Mouse (Mus musculus) thymus, postnatal 10 days (tissue): ENCODE measurements around the gene Brwd1.
"Not testable (repeated sequence)": the region's sequence is repeated elsewhere in the genome, so short reads cannot be mapped to it uniquely, and the experiment has no call there.

Experiments used
- DNase-seq, 2 experiments: peaks; one replicate each; pipeline ENCODE4 v3.0.0; 2021; ENCODE audit warnings: low spot score in 2 of 2

Brwd1 gene

DNA sequence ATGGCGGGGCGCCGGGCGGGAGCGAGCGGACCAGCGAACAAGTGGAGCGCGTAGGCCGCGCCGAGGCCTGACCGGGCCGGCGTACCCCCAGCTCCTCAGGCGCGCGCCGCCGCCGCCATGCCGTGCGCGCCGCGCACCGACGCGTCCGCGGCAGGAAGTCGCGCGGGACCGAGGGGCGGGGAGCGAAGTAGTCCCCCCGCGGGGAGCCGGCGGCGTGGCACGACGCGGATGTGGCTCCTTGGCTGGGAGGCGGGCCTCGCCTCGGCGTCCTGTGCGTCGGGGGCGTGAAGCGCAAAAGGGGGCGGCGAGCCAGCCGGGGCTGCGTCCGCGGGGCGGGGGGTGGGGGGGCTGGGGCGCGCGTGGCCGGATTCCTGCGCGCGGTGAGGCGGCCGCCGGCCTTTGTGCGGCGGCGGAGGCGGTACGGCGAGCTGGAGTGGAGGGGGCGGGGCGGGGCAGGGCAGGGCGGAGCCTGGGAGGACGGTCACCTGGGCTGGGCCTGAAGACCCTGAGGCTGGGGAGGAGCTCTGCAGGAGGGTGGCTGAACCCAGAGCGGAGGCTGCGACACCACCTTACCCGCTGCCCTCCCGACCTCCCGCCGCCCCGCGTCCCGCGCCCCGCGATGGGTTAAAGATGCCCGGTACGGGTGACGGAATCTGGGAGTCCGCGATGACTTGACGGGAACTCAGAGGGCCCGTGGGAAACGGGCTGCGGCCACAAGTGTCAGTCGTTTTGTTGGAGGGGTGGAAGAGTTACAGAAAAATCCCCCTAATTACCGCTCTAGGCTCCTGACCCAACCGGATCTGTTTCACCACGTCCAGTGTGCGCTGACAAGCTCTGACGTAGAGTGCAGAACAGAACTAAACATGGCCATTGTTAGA, at the start of gene Brwd1:
Brwd1 (minus strand) TSS at position 226 of the 878 bp plus-strand sequence.
- DNase-seq: peak; percentile 88

DNA sequence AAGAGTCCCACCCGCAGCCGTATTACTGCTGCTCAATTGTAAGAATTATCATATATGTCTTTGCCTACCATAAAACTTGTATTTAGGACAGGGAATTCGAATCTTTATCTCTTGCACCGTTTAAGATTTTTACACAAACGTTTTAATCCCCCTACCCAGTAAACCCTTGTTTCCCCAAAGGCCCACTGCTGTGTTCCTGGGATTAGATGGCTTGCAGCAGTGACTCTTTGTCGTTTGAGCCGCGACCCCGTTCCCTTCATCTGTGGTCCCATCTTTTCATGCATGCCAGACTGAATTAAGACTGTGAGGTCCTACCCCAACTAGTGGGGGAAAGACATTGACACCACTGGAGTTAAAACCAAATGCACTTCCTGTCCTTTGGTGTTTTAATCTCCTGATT, 46.1 kb upstream of the Brwd1 start:
- DNase-seq: no peak

DNA sequence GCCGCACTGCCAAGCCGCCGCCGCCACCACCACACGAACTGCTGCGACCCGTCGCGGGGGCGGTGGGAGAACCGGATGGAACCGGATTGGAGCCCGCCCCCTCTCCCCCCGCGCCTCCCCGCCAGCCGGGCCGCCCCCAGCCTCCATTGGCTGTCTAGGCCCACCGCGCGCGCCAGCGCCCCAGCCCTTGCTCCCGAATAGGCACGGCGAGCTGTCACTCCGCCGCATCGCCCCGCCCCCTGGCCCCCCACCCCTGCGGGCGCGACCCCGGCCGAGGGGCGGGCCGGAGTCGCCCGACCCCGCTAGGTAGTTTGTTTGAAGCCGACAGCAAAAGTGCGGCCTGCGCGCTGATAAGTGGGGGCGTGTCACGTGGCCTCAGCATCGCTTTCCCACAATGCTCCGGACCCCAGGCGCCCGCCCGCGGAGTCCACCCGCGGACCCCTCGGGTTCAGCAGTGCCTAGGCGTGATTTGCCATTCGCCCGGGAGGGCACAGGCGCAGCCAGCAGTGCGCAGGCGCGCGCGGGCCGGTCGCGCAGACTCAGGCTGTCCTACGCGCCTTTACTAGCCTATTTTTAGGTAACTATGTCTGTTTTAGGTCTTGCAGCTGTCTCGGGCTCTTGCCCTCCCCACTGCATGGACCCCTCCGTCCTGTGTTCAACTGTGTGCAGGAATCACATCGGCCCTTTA, 45.5 kb upstream of the Brwd1 start, which contains the start of gene Hmgn1:
Hmgn1 (minus strand) TSS at position 73 of the 688 bp plus-strand sequence.
- DNase-seq: peak; percentile 93 to 94

DNA sequence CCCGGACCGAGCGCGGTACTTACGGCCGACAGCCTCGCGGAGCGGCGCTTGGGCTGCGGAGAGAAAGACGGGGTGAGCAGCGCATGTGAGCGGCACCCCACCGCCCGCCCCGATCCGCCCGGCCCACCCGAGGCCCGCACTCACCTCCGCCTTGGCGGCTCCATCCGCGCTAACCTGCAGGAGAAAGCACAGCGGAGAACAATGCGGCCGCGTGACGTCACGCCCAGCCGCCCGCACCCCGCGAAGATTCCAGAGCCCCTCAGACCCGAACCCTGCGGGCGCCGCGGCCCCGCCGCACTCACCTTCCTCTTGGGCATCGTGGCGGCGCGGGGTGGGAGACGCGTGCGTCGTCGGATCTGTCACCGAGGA, 44.9 kb upstream of the Brwd1 start:
- no peak for DNase-seq

DNA sequence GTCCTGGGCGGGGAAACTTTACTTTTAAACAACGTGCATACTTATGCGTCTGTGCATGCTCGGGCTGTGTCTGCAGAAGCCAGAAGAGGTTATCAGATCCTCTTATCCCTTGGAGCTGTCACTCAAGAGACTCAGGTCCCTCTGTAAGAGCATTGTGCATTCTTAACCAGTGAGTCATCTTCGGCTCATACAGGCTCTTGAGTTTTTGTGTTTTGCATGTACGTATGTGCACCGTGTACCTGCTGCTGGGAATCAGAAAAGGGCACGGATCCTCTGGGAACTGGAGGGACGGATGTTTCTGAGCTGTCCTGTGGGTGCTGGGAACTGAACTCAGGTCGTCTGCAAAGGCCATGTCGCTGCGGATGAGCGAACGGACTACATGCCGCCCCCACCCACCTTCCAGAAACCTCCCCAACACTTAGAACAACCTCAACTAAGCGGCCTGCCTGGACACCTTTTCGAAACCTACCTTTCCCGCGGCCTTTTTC, 44.4 kb upstream of the Brwd1 start:
- DNase-seq: peak; percentile 19 to 25

DNA sequence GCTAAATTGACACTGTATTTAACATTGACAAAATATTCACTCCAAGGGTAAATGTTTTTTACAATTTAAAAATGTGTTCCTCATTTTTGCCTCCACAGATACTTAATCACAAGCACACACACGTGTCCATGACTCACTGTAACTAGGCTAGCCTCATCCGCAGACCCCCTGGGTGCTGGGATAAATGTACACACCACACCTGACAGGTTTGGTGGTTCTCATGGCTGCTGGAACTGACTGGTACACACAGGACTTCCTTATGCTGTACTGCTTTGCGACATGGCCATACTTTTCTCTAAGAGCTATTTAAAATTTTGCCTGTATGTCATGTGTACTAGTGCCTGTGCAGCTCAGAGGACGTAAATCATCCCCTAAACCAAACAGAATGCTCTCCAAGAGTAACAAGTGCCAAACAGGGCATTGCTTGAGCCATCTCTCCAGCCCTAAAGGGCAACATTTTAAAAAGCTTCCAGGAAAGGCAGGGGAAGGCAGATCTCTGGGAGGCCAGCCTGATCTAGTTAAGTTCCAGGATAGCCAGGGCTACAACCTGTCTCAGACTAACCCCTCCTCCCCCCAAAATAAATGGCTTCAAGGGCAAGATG, 37.8 kb upstream of the Brwd1 start:
- no peak for DNase-seq

DNA sequence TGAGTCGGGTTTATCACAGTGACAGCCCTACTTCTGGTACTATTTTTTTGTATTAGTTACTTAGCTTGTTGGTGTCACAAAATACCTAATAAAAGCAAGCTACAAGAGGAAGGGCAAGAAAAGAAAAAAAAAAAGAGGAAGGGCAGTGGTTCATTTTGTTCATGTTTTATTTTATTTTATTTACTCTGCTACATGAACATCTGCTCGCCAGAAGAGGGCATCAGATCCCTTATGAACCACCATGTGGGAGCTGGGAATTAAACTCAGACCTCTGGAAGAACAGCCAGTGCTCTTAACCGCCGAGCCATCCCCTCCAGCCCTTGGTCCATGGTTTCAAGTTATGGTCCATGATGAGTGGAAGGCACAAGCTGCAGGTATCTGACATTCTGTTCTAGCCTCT, 32.4 kb upstream of the Brwd1 start:
- DNase-seq: no peak

DNA sequence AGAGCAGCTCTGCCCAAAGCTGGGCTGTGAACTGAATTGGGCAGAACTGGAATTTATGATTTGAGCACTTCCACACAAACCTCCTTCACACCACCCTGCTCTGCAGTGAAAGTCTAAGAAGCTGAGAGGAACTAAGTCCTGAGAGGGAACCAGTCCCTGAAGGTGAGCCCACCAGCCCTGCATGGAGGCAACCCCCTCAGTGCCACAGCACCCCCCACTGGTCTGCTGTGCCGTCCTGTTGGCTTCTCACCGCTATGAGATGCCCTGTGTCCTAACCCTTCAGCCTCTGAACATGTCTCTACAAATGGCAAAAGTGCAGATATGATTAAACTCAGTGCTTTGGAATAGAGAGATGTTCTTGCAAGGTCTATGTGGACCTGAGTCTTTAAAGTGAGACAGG, 30.4 kb upstream of the Brwd1 start:
- no peak for DNase-seq

DNA sequence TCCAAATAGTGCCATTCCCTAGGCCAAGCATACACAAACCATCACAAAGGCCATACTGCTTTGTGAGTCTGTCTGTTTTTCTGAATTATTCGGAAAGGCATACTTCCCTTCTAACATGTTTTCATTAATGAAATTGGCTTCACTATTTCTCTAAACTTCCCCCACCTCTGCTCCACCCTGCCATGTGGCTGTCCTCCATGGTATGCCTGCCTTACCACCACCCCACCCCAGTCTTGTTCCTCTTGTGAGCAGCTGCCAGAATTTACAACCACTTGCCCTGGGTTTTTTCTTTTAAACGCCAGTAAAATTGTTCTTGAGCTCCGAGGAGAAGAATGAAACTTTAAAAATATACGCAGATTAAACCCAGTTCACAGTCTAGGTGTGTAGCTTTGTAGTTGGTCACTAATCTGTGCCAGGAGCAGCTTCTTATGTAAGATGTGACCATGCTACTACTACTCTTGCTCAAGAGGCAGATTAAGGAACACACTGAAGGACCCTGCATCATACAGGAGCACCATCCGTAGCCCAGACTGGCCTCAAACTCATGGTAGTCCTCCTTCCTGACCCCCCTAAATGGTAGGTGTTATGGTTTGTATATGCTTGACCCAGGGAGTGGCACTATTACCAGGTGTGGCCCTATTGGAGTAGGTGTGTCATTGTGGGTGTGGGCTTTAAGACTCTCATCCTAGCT, 28.5 kb upstream of the Brwd1 start:
- DNase-seq: no peak

DNA sequence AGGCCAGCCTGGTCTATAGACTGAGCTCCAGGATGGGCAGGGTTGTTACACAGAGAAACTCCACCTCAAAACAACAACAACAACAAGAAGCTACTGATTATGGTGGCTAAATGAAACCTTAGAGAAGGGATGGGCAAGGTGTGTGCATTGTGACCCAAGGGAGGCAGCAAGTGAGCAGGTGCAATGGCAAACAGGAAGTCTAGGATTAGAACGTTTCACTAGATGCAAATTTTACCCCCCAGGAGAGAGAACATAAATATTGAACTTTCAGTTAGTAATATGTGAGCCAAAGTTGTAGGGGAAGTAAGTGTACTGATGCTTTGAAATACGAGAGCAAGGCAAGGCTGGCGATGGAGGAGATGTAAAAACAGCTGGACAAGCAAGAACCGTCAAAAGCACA, 27.3 kb upstream of the Brwd1 start:
- no peak for DNase-seq

DNA sequence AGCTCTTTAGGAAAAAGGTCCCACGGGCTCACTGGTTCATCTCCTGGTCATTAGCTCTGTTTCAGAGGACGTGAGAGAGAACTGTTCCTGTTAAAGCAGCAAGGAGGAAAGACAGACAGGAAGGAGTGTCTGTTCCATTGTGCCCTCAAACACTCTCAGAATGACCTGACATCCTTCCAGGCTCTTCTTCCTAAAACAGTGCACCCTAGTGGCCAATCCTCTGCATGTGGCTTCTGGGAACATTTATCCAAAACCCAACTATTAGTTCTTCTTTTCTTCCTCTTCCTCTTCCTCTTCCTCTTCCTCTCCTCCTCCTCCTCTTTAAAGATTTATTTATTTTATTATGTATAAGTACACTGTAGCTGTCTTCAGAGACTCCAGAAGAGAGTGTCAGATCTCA, 20.7 kb upstream of the Brwd1 start:
- peak in 1 of 2 experiments; percentile 57 for DNase-seq

DNA sequence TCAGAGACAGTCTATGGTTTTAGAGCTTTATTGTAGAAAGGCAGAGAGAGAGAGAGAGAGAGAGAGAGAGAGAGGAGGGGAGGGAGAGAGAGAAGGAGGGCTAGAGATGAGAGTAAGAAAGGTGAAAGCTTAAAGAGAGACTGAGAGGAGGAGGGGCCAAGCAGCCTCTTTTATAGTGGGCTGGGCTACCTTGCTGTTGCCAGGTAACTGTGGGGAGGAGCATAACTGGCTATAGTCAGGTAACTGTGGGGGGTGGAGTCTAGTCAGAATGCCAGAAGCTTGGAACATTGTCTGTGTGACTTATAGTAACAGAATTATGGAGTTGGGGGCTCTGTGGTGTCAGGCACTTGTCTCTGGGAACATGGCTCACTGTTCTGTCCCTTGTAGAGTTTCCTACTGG, 15.5 kb upstream of the Brwd1 start:
- DNase-seq: not testable (repeated sequence)

DNA sequence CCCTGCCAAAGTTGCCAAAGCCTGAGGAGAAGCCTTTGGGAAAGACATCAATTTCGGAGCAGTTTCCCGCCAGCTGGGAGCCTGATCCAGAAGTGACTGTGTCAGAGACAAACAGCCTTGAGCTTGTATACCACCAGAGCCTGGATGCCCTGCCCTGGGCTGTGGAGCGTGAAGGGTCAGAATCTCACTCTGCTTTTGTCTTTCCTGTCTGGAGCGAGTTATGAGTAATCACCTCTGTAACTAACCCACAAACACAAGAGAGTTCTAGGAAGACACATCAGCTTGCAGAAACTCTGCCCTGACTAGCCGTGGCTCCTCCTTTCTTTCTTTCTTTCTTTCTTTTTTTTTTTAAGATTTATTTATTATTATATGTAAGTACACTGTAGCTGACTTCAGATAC, 13.6 kb upstream of the Brwd1 start:
- no peak for DNase-seq

DNA sequence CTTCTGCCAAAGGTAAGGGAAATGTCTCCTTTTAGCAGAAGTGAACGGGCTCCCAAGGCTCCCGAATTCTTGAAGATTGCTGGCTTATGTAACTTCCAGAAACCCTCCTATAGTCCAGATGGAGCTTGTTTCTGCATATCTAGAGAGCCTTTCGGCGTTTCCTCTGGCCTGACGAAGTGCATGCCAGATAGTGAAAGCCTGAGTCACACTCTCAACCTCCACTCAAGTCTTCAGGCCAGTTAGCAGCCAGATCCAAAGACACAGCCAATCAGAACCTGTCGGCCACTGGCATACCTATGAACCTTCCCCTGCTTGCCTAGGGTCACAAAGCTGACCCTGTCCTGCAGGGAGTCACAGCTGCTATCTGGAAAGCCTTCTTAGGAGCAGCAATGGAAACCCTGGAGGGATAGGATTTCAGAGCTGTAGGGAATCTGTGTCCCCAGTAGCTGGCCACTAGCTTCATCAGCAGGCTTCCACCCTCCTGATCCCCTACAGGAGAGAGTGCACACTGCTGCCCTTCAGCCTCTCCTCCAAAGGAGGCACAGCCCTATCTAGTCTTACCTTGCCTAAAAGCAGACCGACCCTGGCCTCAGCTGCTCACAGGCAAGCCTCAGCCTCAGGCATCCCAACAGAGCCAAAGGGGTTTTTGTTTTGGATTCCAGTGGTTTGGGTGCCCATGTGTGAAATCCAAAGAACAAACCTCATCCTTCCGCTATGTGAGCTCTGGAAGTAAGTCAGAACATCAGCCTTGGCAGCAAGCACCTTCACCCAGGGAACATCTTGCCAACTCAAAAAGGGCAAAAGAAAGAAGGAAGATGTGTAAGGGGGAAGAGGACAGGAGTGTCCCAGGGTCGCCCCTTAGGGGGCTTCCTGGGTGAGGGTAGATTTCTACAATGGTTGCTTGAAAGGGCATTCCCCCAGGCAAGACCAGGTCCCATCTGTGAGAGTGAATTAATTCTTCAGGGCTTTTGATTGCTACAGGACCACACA, 9.5 kb upstream of the Brwd1 start:
- no peak for DNase-seq

DNA sequence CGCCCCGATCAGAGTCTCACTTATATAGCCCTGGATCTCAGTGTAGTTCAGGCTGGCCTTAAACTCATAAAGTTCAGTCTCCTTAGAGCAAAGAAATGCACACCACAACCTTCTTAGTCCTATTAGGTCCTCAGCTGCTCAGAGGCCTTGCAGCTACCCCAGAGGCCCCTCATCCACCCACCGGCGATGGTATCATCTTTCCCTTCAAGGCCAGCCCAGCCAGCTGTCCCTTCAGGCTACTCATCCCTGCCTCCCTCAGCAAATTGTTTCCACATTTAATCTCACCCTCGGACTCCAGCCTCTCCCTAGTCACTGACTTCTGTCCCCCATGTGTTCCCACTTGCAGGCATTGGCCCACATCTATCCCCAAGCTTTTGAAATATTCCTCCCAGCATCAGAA, 5.8 kb upstream of the Brwd1 start:
- no peak for DNase-seq

DNA sequence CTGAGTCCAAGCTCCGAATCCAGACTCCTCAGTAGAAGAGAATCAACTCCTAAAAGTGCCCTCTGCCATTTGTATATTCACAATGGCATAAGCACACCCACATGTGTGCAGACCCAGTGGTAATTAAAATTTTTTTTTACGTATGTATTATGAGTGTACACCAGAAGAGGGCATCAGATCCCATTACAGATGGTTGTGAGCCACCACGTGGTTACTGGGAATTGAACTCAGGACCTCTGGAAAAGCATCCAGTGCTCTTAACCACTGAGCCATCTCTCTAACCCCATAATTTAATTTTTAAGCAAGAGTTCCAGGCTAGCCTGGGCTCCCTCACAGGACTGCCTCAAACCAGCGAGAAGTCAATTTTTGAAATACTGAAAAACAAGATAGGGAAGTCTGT, 5.1 kb upstream of the Brwd1 start:
- no peak for DNase-seq

DNA sequence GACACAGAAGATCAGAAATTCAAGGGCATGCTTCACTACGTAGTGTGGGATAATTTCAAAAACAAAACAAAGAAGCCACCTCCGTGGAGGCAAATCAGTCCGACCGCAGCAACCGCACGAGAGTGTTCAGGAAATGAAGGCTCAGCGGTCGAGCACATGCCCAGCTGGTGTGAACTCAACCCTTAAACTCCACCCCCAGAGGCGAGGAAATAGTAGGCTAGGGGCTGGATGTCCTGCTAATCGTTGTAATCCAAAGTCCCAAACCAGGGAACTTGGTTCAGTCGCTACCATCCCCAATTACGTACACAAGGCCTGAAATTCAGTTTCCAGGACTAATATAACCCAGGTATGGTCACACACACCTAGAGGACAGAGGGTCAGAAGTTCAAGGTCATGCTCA, 4.7 kb upstream of the Brwd1 start:
- DNase-seq: peak; percentile 53 to 57

DNA sequence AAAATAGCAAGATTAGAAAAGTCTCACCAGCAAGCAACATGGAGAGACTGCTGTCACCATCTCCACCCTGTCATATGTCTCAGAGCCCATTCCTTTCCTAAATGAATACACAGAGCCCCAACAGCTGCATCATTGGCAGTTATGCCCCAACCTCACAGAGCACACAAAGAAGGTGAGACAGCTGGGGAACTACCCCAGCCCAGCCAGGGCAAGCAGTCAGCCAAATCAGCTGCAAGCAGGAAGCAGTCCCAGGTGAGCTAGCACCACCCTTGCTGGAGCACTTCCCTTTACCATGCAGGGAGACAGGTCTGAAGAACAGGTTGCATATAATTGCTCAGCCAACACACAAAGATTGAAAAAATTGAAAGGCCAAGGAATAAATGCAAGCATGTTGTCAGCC, 3.3 kb upstream of the Brwd1 start:
- DNase-seq: peak; percentile 72 to 73

DNA sequence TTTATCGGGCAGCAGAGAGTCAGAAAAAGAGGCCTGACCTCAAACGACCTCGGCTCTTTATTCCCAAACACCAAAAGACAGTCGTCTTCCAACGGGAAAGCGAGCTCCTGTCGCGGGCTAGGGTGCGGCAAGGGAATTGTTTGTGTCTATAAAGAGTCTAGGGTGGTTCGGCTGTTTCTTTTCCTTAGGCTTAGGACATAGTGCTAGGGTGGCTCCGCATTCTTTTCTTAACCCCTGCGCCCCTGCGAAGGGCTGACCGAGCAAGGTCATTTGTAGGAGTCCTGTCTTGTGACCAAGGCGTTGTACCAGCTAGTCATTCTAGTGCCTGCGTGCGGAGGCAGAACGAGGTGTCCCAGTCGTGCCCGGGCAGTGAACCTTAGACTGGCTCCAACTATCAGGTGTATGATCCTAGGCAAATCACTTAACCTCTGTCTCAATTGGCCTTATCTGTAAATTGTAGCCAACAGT, 887 bp upstream of the Brwd1 start:
- peak in 1 of 2 experiments; percentile 36 for DNase-seq

DNA sequence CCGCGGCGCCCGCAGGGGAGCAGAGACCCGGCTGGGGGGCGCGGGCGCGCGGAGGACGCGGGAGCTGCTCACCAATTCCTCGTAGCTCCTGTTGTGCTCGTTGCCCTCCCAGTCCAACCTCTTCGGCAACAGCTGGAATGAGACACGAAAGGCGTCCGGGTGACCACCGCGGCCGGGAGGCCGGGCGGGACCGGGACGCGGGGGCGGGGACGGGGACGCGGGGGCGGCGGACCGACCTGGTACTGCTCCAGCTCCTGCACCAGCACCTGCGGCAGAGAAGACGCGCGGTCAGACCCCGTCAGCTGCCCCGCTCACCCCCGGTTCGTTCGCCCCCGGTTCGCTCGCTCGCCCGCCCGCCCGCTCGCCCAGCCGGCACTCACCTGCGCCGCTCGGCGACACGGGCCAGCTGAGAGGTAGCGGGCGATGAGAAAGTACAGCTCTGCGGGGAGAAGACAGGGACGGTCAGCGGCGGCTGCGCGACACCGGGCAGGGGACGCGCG, 534 bp downstream of the Brwd1 start:
- DNase-seq: no peak
